Mouse (Mus musculus): Measurements from ENCODE around the gene Ctsk. TPM values are rescaled to one million over a fixed set of nuclear protein-coding genes. Genes with fewer than 3 reads are reported as not detected.

Gene Ctsk
- under 1 TPM in 1 of 2 experiments, not detected in 1; 0.25 TPM for polyA plus RNA-seq (2012; fragmentation: generic; extraction: Trizol)

GRCm38 (mm10) chr3:95499024-95499423 is at the start of gene Ctsk:
Ctsk (plus strand) TSS chr3:95499256.

GRCm38 (mm10) chr3:95526622-95527211 is 27.7 kb downstream of the Ctsk start, which contains the start of gene Ctss:
Ctss (plus strand) TSS chr3:95526786.

Other genes with a start within 250 kb of the Ctsk start
- gene Bnipl, start 248.1 kb upstream of the Ctsk start, polyA plus RNA-seq (2012; fragmentation: generic; extraction: Trizol), result under 1 TPM in 1 of 2 experiments, not detected in 1; 0.27 TPM
- 10 to 100 TPM; 20.9 to 35.4 TPM for gene Mindy1, start 217.9 kb upstream of the Ctsk start, polyA plus RNA-seq (2012; fragmentation: generic; extraction: Trizol)
- gene Prune1, start 217.2 kb upstream of the Ctsk start, polyA plus RNA-seq (2012; fragmentation: generic; extraction: Trizol), result 10 to 100 TPM in 1 of 2 experiments, 1 to 10 TPM in 1; 4.4 to 13.2 TPM
- 1 to 10 TPM; 1.6 to 2.8 TPM for gene Anxa9, start 192.1 kb upstream of the Ctsk start, polyA plus RNA-seq (2012; fragmentation: generic; extraction: Trizol)
- 100 to 1,000 TPM in 1 of 2 experiments, 10 to 100 TPM in 1; 63.2 to 101 TPM for gene Cers2, start 184.5 kb upstream of the Ctsk start, polyA plus RNA-seq (2012; fragmentation: generic; extraction: Trizol)
- gene Setdb1, start 142.1 kb upstream of the Ctsk start, polyA plus RNA-seq (2012; fragmentation: generic; extraction: Trizol), result 10 to 100 TPM in 1 of 2 experiments, 1 to 10 TPM in 1; 1.9 to 12.4 TPM
- gene 4930558C23Rik, start 96.4 kb upstream of the Ctsk start, polyA plus RNA-seq (2012; fragmentation: generic; extraction: Trizol), result not detected
- 10 to 100 TPM in 1 of 2 experiments, 1 to 10 TPM in 1; 2.0 to 20.3 TPM for gene Arnt, start 64.9 kb upstream of the Ctsk start, polyA plus RNA-seq (2012; fragmentation: generic; extraction: Trizol)
- under 1 TPM in 1 of 2 experiments, not detected in 1; 0.07 TPM for gene Ctss, start 27.5 kb downstream of the Ctsk start, polyA plus RNA-seq (2012; fragmentation: generic; extraction: Trizol)
- gene Hormad1, start 60.4 kb downstream of the Ctsk start, polyA plus RNA-seq (2012; fragmentation: generic; extraction: Trizol), result not detected
- gene Golph3l, start 89.7 kb downstream of the Ctsk start, polyA plus RNA-seq (2012; fragmentation: generic; extraction: Trizol), result 1 to 10 TPM in 1 of 2 experiments, under 1 TPM in 1; 0.56 to 7.2 TPM
- 10 to 100 TPM; 12.9 to 47.0 TPM for gene Ensa, start 125.7 kb downstream of the Ctsk start, polyA plus RNA-seq (2012; fragmentation: generic; extraction: Trizol)
- 10 to 100 TPM; 11.1 to 38.8 TPM for gene Mcl1, start 159.5 kb downstream of the Ctsk start, polyA plus RNA-seq (2012; fragmentation: generic; extraction: Trizol)
- 10 to 100 TPM in 1 of 2 experiments, 1 to 10 TPM in 1; 8.2 to 43.1 TPM for gene Adamtsl4, start 188.7 kb downstream of the Ctsk start, polyA plus RNA-seq (2012; fragmentation: generic; extraction: Trizol)
- 100 to 1,000 TPM; 311 to 601 TPM for gene Ecm1, start 240.3 kb downstream of the Ctsk start, polyA plus RNA-seq (2012; fragmentation: generic; extraction: Trizol)